Mouse (Mus musculus) gastrocnemius, postnatal 36 days (tissue): Measurements from ENCODE around the gene Bcl11a. TPM values are rescaled to one million over a fixed set of nuclear protein-coding genes. Genes with fewer than 3 reads are reported as not detected.
A peak's percentile ranks its signal among the peaks of the same experiment; 100 is the strongest.

ENCODE experiments used
- DNase-seq, 2 experiments: peaks; one replicate each; pipeline ENCODE4 v3.0.0; 2022
- intact Hi-C: fragments of 180-260 bp; cut with DNase I; formaldehyde crosslinking; loops from one replicate; pipeline ENCODE4 v1.15.1; 2025
- total RNA-seq, 2 experiments: library from RNA; stranded (reverse); gene quantifications; 2 replicates each; pipeline ENCODE4 v1.2.3; 2021

Bcl11a gene
- total RNA-seq, 2 experiments from 2014 or later: 0.05 to 0.07 TPM

- peak in 1 of 2 experiments; percentile 20 for DNase-seq
- intact Hi-C loops: loop anchor here (10.0 kb wide), 1 partner anchor 1225 kb away; no protein-coding TSS in a partner anchor
Observed at GRCm38 (mm10) chr11:24079392-24080391, 1.8 kb downstream of the Bcl11a start.

- intact Hi-C loops: loop anchor here (10.0 kb wide), 1 partner anchor 1224 kb away; no protein-coding TSS in a partner anchor
- no peak for DNase-seq
Observed at GRCm38 (mm10) chr11:24080541-24080940, 2.7 kb downstream of the Bcl11a start.

GRCm38 (mm10) chr11:24081016-24081686, 3.3 kb downstream of the Bcl11a start:
- peak in 1 of 2 experiments; percentile 18 for DNase-seq
- intact Hi-C loops: loop anchor here (10.0 kb wide), 1 partner anchor 1224 kb away; no protein-coding TSS in a partner anchor

GRCm38 (mm10) chr11:24081687-24082384, 4.0 kb downstream of the Bcl11a start:
- intact Hi-C loops: loop anchor here (10.0 kb wide), 1 partner anchor 1223 kb away; no protein-coding TSS in a partner anchor
- DNase-seq: no peak

- DNase-seq: no peak
- intact Hi-C loops: loop anchor here (10.0 kb wide), 1 partner anchor 1222 kb away; no protein-coding TSS in a partner anchor
Observed at GRCm38 (mm10) chr11:24082385-24083075, 4.7 kb downstream of the Bcl11a start.

GRCm38 (mm10) chr11:24083076-24083405, 5.2 kb downstream of the Bcl11a start:
- intact Hi-C loops: loop anchor here (10.0 kb wide), 1 partner anchor 1222 kb away; no protein-coding TSS in a partner anchor
- DNase-seq: no peak

GRCm38 (mm10) chr11:24083423-24083822, 5.6 kb downstream of the Bcl11a start:
- intact Hi-C loops: loop anchor here (10.0 kb wide), 1 partner anchor 1221 kb away; no protein-coding TSS in a partner anchor
- DNase-seq: no peak

GRCm38 (mm10) chr11:24084077-24084476, 6.2 kb downstream of the Bcl11a start:
- intact Hi-C loops: loop anchor here (10.0 kb wide), 1 partner anchor 1221 kb away; no protein-coding TSS in a partner anchor
- no peak for DNase-seq

- intact Hi-C loops: loop anchor here (10.0 kb wide), 1 partner anchor 1220 kb away; no protein-coding TSS in a partner anchor
- no peak for DNase-seq
Observed at GRCm38 (mm10) chr11:24084590-24084989, 6.7 kb downstream of the Bcl11a start.

- intact Hi-C loops: loop anchor here (10.0 kb wide), 1 partner anchor 1219 kb away; no protein-coding TSS in a partner anchor
- no peak for DNase-seq
Observed at GRCm38 (mm10) chr11:24085986-24086385, 8.1 kb downstream of the Bcl11a start.

- intact Hi-C loops: loop anchor here (10.0 kb wide), 1 partner anchor 1218 kb away; no protein-coding TSS in a partner anchor
- DNase-seq: no peak
Observed at GRCm38 (mm10) chr11:24087069-24087468, 9.2 kb downstream of the Bcl11a start.

- intact Hi-C loops: no loop called here
- no peak for DNase-seq
Observed at GRCm38 (mm10) chr11:24090443-24090842, 12.6 kb downstream of the Bcl11a start.

- intact Hi-C loops: no loop called here
- DNase-seq: no peak
Observed at GRCm38 (mm10) chr11:24091393-24092080, 13.7 kb downstream of the Bcl11a start.

- intact Hi-C loops: no loop called here
Observed at GRCm38 (mm10) chr11:24092618-24093017, 14.8 kb downstream of the Bcl11a start.

GRCm38 (mm10) chr11:24094086-24094487, 16.2 kb downstream of the Bcl11a start:
- no peak for DNase-seq
- intact Hi-C loops: no loop called here

More at GRCm38 (mm10) chr11:24092618-24093017, 14.8 kb downstream of the Bcl11a start:
- no peak for DNase-seq

- intact Hi-C loops: no loop called here
- DNase-seq: no peak
Observed at GRCm38 (mm10) chr11:24095236-24095635, 17.4 kb downstream of the Bcl11a start.

GRCm38 (mm10) chr11:24095656-24096353, 17.9 kb downstream of the Bcl11a start:
- intact Hi-C loops: no loop called here
- no peak for DNase-seq

- no peak for DNase-seq
- intact Hi-C loops: no loop called here
Observed at GRCm38 (mm10) chr11:24096483-24096882, 18.6 kb downstream of the Bcl11a start.
